In genomic region chr16:66086499-66086898, GRCm38 (mm10) we compare ENCODE assay signal across 10 mouse cellular contexts.
DNase-seq lines count a peak whose midpoint lies in the region; ATAC-seq lines count a peak whose summit lies in the region.
"Had no signal": no experiment of that assay in that cellular context is flagged by ENCODE, and none has a peak within 500 bp of the region (broad histone marks: within the 10 kb centered on the region; RNA-seq: fewer than 3 reads in every experiment).

No protein-coding gene starts in this region.

- WGBS in forebrain, embryonic 11.5 days = 16% methylated on average over 1 of the region's 1 CpGs
- 11% methylated on average over 1 of the region's 1 CpGs for WGBS in forebrain, embryonic 10.5 days
- 13% methylated on average over 1 of the region's 1 CpGs for WGBS in midbrain, embryonic 14.5 days
- 13% methylated on average over 1 of the region's 1 CpGs for WGBS in midbrain, embryonic 13.5 days

- H3K27ac ChIP-seq in forebrain, embryonic 11.5 days (ENCODE audit: low read depth, low read length) = no peak overlapping the region
- H3K27ac ChIP-seq in forebrain, embryonic 10.5 days = no peak overlapping the region
- no peak overlapping the region for H3K27ac ChIP-seq in midbrain, embryonic 14.5 days (replicated peaks; ENCODE audit: low read depth, low read length)
- H3K27ac ChIP-seq in midbrain, embryonic 13.5 days = no peak overlapping the region

- no peak overlapping the region for H3K4me2 ChIP-seq in forebrain, embryonic 11.5 days (ENCODE audit: low read depth, low read length, severe bottlenecking)
- H3K4me2 ChIP-seq in midbrain, embryonic 14.5 days (ENCODE audit: low read length) = no peak overlapping the region
- H3K4me2 ChIP-seq in midbrain, embryonic 13.5 days (replicated peaks) = no peak overlapping the region

- intact Hi-C loops in gastrocnemius, postnatal 36 days (cut with DNase I) = loop anchor here (10.0 kb wide), 1 partner anchor 462 kb away; no protein-coding TSS in a partner anchor

- H3K36me3 ChIP-seq in forebrain, embryonic 11.5 days (ENCODE audit: control insufficient read depth, insufficient read depth, low read length) = no peaks in the 10 kb centered on the region
- no peaks in the 10 kb centered on the region for H3K36me3 ChIP-seq in forebrain, embryonic 10.5 days (replicated peaks)
- H3K36me3 ChIP-seq in midbrain, embryonic 14.5 days (ENCODE audit: control insufficient read depth, insufficient read depth, low read length) = no peaks in the 10 kb centered on the region
- H3K36me3 ChIP-seq in midbrain, embryonic 13.5 days = no peaks in the 10 kb centered on the region

- H3K9me3 ChIP-seq in forebrain, embryonic 11.5 days (ENCODE audit: control insufficient read depth, low read length) = no peaks in the 10 kb centered on the region
- no peaks in the 10 kb centered on the region for H3K9me3 ChIP-seq in forebrain, embryonic 10.5 days
- H3K9me3 ChIP-seq in midbrain, embryonic 14.5 days (ENCODE audit: control insufficient read depth, low read length) = no peaks in the 10 kb centered on the region
- no peaks in the 10 kb centered on the region for H3K9me3 ChIP-seq in midbrain, embryonic 13.5 days

- no peak overlapping the region for H3K4me3 ChIP-seq in forebrain, embryonic 11.5 days (ENCODE audit: low read depth, low read length)
- H3K4me3 ChIP-seq in forebrain, embryonic 10.5 days = no peak overlapping the region
- no peak overlapping the region for H3K4me3 ChIP-seq in midbrain, embryonic 14.5 days (replicated peaks; ENCODE audit: low read depth, low read length)
- no peak overlapping the region for H3K4me3 ChIP-seq in midbrain, embryonic 13.5 days (replicated peaks)

- no peak for DNase-seq in forebrain, embryonic 11.5 days (ENCODE audit: low spot score)
- DNase-seq in forebrain, embryonic 10.5 days (ENCODE audit: extremely low spot score, low spot score) = no peak
- DNase-seq in midbrain, embryonic 14.5 days = peak; percentile 71
- peak; percentile 8 for DNase-seq in forelimb bud, embryonic 11.5 days (ENCODE audit: low read depth, low spot score)
- DNase-seq in telencephalon, adult 2 months (ENCODE audit: low read depth, low spot score) = peak; percentile 17
- no peak for DNase-seq in gastrocnemius, postnatal 36 days
- DNase-seq in spleen, postnatal 10 days (ENCODE audit: low spot score in 2 of 2) = no peak
- DNase-seq: left cerebral cortex, postnatal 4 days had no signal

- no peaks in the 10 kb centered on the region for H3K27me3 ChIP-seq in forebrain, embryonic 11.5 days (ENCODE audit: control insufficient read depth, insufficient read depth, low read length)
- no peaks in the 10 kb centered on the region for H3K27me3 ChIP-seq in forebrain, embryonic 10.5 days (ENCODE audit: poor library complexity, severe bottlenecking)
- H3K27me3 ChIP-seq in midbrain, embryonic 14.5 days (ENCODE audit: control insufficient read depth, insufficient read depth, low read length) = no peaks in the 10 kb centered on the region
- H3K27me3 ChIP-seq in midbrain, embryonic 13.5 days = no peaks in the 10 kb centered on the region

- ATAC-seq in forebrain, embryonic 11.5 days (replicated peaks; ENCODE audit: low FRiP score) = peak; percentile 57; the same call in 1 of the 2 replicates
- 0 out of 2 replicates have a peak, but pooled peaks have one; percentile 6 for ATAC-seq in midbrain, embryonic 14.5 days (ENCODE audit: low FRiP score, low TSS enrichment)
- no peak for ATAC-seq in midbrain, embryonic 13.5 days
- ATAC-seq: inflammation-experienced regulatory T-cells, adult 6 months had no signal

- H3K9ac ChIP-seq in forebrain, embryonic 11.5 days (ENCODE audit: low read length) = no peak overlapping the region
- H3K9ac ChIP-seq in midbrain, embryonic 14.5 days (replicated peaks; ENCODE audit: low read length) = no peak overlapping the region
- H3K9ac ChIP-seq in midbrain, embryonic 13.5 days (replicated peaks) = no peak overlapping the region

- no peaks in the 10 kb centered on the region for H3K4me1 ChIP-seq in forebrain, embryonic 11.5 days (replicated peaks; ENCODE audit: control insufficient read depth, insufficient read depth, low read length)
- H3K4me1 ChIP-seq in forebrain, embryonic 10.5 days = no peaks in the 10 kb centered on the region
- no peaks in the 10 kb centered on the region for H3K4me1 ChIP-seq in midbrain, embryonic 14.5 days (ENCODE audit: control insufficient read depth, insufficient read depth, low read length)
- no peaks in the 10 kb centered on the region for H3K4me1 ChIP-seq in midbrain, embryonic 13.5 days (replicated peaks)

Comparison
In these comparisons a context has a peak if more than half of its experiments do, and no peak if none do; other contexts are left out.
1. DNase-seq: peak in midbrain, embryonic 14.5 days (single experiment), forelimb bud, embryonic 11.5 days (single experiment) and telencephalon, adult 2 months (single experiment); none in forebrain, embryonic 11.5 days (single experiment), forebrain, embryonic 10.5 days (single experiment), gastrocnemius, postnatal 36 days (0 of 2) and spleen, postnatal 10 days (0 of 2).